Mouse (Mus musculus) granulocyte monocyte progenitor cell, adult 5-6 weeks (primary cell): ENCODE measurements around the gene Ctnna3. TPM values are rescaled to one million over a fixed set of nuclear protein-coding genes. Genes with fewer than 3 reads are reported as not detected.
"Not testable (repeated sequence)": the region's sequence is repeated elsewhere in the genome, so short reads cannot be mapped to it uniquely, and the experiment has no call there.

ENCODE experiments used
- ATAC-seq: replicated peaks from 2 replicates; pipeline ENCODE4 v1.8.0; 2016; ENCODE audit warnings: mild to moderate bottlenecking, moderate TSS enrichment, inconsistent platforms; ENCODE audit not compliant: poor library complexity, severe bottlenecking
- total RNA-seq, 2 experiments: library from RNA; stranded (forward) in 1 of 2; stranded (reverse) in 1 of 2; fragments of 200-712, 200-1000 nt in 1 of 2; fragments of >200 nt in 1 of 2; fragmentation: Nextera tagmentation in 1 of 2; gene quantifications; 2 replicates each; pipeline ENCODE4 v1.2.3; 2014 to 2017

The Ctnna3 gene
- total RNA-seq, 2 experiments from 2014 or later = not detected

DNA sequence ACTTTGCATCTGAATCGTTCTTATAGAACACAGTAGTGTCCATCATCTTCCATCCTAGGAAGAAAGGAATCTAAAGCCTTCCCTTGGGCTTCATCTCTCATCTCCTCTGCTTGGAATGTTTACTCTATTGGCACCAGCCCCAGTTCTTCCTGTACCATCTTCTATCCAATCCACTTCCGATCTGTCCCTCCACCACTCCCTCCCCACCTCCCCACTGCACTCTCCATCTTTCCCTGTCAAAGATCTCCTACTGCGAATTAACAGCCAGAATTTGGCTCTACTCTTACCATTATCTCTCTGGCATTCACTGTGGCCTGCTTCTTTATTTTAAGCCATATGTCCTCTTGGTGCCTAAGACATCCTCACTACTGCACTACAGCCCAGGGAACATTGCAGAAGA lies 688.9 kb downstream of the Ctnna3 start:
- no peak for ATAC-seq

- ATAC-seq = no peak
These were observed 700.7 kb downstream of the Ctnna3 start for GRCm38 (mm10) chr10:64130397-64131150.

DNA sequence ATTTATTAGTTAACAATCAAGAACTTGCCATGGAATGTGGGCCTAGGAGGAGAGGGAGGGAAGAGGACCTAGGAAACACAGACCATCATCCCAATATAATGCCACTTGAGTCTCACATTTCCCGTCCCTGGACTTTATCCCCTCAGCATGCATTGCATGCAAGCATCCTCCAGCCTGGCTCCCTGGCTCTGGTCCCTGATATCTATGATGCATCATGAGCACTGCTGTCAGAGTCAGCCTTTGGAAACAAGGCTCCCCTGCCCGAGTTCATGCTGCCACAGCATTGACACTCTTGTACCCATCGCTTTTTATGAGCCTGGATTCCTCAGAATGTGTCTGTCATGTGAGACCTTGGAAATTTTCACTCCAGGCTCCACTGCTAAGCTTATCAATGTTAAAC lies 703.6 kb downstream of the Ctnna3 start:
- no peak for ATAC-seq

DNA sequence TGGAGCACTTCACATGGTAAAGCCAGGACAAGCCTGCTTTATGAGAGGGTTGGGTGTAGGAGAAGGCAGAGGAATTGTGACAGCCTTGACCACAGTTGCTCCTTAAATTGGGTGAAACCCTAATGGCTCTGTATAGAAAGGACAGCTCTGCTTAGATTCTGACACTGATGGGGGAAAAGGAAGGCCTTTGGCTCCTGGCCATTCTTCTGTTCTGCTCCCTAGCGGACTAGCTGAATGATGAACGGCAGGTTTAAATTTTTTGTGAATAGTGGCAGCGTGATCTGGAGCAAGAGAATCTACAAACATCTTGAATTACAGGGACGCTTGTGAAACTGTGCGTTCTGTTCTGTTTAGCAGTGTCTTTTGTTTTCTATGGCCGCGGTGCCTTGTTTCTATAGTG lies 705.6 kb downstream of the Ctnna3 start:
- ATAC-seq = no peak

DNA sequence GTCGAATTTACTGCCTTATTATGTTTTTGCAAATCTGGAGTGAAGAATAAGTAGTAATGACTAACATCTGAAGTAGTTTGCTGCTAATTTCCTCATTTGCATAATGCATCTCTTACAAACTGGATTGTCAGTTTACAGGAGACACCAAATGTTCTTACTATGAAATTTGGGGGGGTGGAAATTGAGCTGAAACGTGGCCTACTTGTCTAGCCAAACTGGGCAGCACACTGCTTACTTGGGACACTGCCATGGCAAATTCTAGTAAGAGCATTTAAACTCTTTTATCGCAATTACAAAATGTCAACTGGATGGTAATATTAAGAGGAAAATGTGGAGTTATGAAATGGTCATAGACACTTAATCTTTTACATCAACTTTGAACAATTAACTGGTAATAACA lies 716.6 kb downstream of the Ctnna3 start:
- no peak for ATAC-seq

DNA sequence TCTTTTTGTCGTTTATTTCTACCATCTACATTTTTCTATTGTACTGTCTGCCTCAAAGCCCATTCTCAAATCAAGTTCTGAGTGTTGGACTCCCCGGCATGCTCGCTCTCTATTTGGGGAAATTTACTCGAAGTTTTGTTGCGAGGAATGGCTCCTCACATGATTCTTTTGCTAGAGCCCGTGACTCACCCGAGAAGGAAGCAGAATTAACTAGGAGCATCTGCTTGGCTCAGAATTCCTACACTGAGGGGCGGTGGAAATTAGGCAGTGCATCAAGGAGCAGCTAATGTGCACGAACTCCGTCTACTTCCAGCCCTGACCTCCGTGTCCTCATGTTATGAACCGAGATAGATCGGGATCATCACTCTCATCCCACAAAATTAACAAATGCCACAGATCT lies 751.8 kb downstream of the Ctnna3 start:
- ATAC-seq = no peak

GRCm38 (mm10) chr10:64182731-64183130 lies 752.8 kb downstream of the Ctnna3 start:
- no peak for ATAC-seq

GRCm38 (mm10) chr10:64188046-64188445 lies 758.1 kb downstream of the Ctnna3 start:
- ATAC-seq = no peak

GRCm38 (mm10) chr10:64197584-64197983 lies 767.7 kb downstream of the Ctnna3 start:
- ATAC-seq = no peak

- no peak for ATAC-seq
These were observed 785.7 kb downstream of the Ctnna3 start for GRCm38 (mm10) chr10:64215632-64216031.

GRCm38 (mm10) chr10:64223023-64223422 lies 793.1 kb downstream of the Ctnna3 start:
- ATAC-seq = no peak

GRCm38 (mm10) chr10:64224007-64224406 lies 794.1 kb downstream of the Ctnna3 start:
- ATAC-seq = no peak

DNA sequence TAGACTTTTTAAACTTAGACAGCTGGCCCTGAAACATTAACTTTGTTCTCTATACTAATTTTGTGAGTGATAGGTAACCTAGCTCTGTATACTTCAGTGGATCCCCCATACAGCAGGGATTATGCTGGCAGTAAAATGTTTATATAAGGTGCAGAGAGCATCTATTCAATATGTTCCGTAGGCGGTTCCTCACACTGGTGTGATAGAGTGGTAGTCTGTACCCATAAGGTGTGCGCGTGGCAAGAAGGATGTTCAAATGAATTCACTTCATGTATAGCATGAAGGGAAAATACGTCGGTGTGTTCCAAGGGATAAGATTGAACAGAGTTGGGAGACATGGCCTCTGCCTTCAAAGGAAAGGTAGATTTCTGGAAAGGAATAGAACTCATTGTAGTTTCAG lies 794.5 kb downstream of the Ctnna3 start:
- ATAC-seq = no peak

GRCm38 (mm10) chr10:64225826-64226225 lies 795.9 kb downstream of the Ctnna3 start:
- ATAC-seq = not testable (repeated sequence)

DNA sequence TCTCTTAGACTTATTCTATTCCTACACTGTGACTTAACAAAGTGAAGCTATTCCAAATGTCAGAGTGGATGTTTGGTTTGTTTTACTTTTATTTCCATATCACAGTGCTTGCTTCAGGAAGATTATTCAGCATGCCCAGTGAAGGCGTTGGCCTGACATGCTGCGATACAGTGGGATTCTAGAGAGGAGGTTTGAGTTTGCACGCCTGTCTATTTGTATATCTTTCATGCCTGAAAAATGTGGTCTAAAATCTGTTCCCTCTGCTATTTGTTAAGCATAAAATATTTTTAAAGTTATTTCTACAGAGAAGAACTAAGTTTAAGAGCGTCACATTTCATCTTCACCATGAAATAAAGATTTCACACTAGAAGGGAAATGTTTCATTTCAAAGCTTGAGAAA lies 813.5 kb downstream of the Ctnna3 start:
- ATAC-seq = no peak

DNA sequence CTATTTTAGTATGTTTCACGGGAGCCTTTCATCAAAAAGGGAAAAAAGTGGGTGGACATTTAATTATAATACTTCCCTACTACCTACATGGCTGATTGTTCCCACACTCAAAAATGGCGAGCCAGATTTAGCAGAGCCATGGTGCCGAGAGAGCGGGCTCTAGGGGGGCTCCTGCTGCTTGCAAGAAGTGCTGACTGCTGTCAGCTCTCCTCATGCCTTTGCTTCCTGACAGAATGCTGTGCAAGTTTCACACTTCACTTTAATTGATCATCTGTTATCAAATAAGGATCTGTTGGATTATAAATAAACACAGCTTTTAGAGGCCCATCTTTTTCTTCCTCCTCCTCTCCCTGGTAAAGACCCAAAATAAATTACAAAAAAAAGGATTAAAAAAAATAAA lies 838.3 kb downstream of the Ctnna3 start:
- no peak for ATAC-seq

GRCm38 (mm10) chr10:64275143-64275542 lies 845.2 kb downstream of the Ctnna3 start:
- no peak for ATAC-seq

GRCm38 (mm10) chr10:64278836-64279235 lies 848.9 kb downstream of the Ctnna3 start:
- ATAC-seq = no peak

DNA sequence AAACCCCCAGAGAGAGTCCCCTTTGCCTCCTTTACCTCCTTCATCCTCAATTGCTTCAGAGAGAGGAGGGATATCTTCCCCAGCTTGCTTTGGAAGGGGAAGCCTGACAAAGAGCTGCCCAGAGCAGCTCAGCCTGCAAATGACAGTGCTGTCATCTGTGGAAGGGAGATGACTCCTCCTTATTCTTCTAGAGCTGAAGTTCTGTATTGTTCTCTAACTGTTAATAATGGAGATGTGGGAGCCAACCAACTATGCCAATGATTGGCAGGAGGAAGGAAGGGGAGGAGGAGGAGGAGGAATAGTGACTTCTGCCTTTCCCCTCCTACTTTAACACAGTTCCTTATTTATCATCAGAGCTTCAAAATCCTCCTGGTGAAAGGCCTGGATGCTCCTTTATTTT lies 875.9 kb downstream of the Ctnna3 start:
- ATAC-seq = no peak

- no peak for ATAC-seq
These were observed 881.9 kb downstream of the Ctnna3 start for GRCm38 (mm10) chr10:64311622-64312292.

GRCm38 (mm10) chr10:64320332-64320731 lies 890.4 kb downstream of the Ctnna3 start:
- no peak for ATAC-seq
